Mouse (Mus musculus): ENCODE measurements around the gene Ap3b1. TPM values are rescaled to one million over a fixed set of nuclear protein-coding genes. Genes with fewer than 3 reads are reported as not detected.
A peak's percentile ranks its signal among the peaks of the same experiment; 100 is the strongest.

Gene Ap3b1
- polyA plus RNA-seq, 1 experiment from 2014 or later, result 41.3 TPM

GRCm38 (mm10) chr13:94381829-94382675 lies 23.3 kb downstream of the Ap3b1 start:
- Histone ChIP-seq H3K9ac (ENCODE audit: low read depth, low read length) (no peak overlapping the region), H3K27ac (ENCODE audit: low read depth, low read length) (no peak overlapping the region), H3K4me2 (peak overlapping the region; percentile 46), H3K9me3 (ENCODE audit: control insufficient read depth, low read length) (no peaks in the 10 kb centered on the region), H3K4me3 (ENCODE audit: low read depth, low read length) (no peak overlapping the region), H3K27me3 (replicated peaks; ENCODE audit: control insufficient read depth, insufficient read depth, low read length) (no peaks in the 10 kb centered on the region), H3K36me3 (ENCODE audit: control insufficient read depth, insufficient read depth, low read length) (no peaks in the 10 kb centered on the region), H3K4me1 (replicated peaks; ENCODE audit: control insufficient read depth, insufficient read depth, low read length) (peaks cover 11% of the 10 kb centered on the region; the same call in 1 of the 2 replicates)
- 48% methylated on average over 8 of the region's 8 CpGs for WGBS
- DNase-seq (ENCODE audit: low spot score) (no peak), ATAC-seq (replicated peaks; ENCODE audit: low FRiP score) (no peak)

DNA sequence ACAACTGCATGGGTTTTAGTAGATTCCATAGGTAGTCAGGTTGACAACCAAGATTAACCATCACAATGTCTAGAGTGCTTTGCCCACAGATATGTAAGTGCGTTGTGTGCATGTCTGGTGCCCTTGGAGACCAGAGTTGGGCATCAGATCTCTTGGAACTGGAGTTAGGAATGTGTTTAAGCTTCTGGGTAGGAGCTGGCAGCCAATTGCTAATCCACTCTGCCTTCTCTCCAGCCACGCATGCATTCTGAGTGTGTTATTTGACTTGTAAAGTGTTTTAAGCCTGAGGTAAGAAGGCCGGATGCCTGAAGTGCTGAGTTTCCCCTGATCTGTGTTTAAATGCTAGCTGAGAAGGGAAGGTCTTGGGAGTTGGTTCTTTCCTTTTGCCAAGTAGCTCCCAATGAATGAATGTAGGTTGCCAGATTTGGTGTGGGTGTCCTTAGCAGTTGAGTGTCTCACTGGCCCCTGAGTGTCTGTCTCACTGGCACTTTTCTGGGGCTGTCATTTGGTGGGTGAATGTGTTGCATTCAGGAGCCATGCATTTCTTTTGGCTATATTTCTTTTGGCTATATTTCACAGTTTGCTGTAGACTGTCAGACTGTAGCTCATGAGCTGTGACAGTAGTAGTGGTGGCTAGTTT lies 26.3 kb downstream of the Ap3b1 start:
- Histone ChIP-seq H3K4me1 (replicated peaks; ENCODE audit: control insufficient read depth, insufficient read depth, low read length) (peaks cover 3% of the 10 kb centered on the region; the same call in 1 of the 2 replicates), H3K36me3 (ENCODE audit: control insufficient read depth, insufficient read depth, low read length) (no peaks in the 10 kb centered on the region), H3K27ac (ENCODE audit: low read depth, low read length) (no peak overlapping the region), H3K27me3 (replicated peaks; ENCODE audit: control insufficient read depth, insufficient read depth, low read length) (no peaks in the 10 kb centered on the region), H3K9ac (ENCODE audit: low read depth, low read length) (no peak overlapping the region), H3K9me3 (ENCODE audit: control insufficient read depth, low read length) (no peaks in the 10 kb centered on the region), H3K4me2 (no peak overlapping the region), H3K4me3 (ENCODE audit: low read depth, low read length) (no peak overlapping the region)
- WGBS, result 85% methylated on average over 3 of the region's 3 CpGs
- DNase-seq (ENCODE audit: low spot score) (no peak), ATAC-seq (replicated peaks; ENCODE audit: low FRiP score) (no peak)

- H3K9me3 ChIP-seq (ENCODE audit: control insufficient read depth, low read length), result no peaks in the 10 kb centered on the region
- no peak for DNase-seq (ENCODE audit: low spot score)
- no peak overlapping the region for H3K27ac ChIP-seq (ENCODE audit: low read depth, low read length)
- H3K4me1 ChIP-seq (replicated peaks; ENCODE audit: control insufficient read depth, insufficient read depth, low read length), result no peaks in the 10 kb centered on the region
- H3K4me2 ChIP-seq, result no peak overlapping the region
- no peak for ATAC-seq (replicated peaks; ENCODE audit: low FRiP score)
- no peak overlapping the region for H3K4me3 ChIP-seq (ENCODE audit: low read depth, low read length)
- WGBS, result 61% methylated on average over 3 of the region's 3 CpGs
- no peak overlapping the region for H3K9ac ChIP-seq (ENCODE audit: low read depth, low read length)
- peaks cover 2% of the 10 kb centered on the region; the same call in 1 of the 2 replicates for H3K36me3 ChIP-seq (ENCODE audit: control insufficient read depth, insufficient read depth, low read length)
- no peaks in the 10 kb centered on the region for H3K27me3 ChIP-seq (replicated peaks; ENCODE audit: control insufficient read depth, insufficient read depth, low read length)
Observed at GRCm38 (mm10) chr13:94388566-94388965, 29.8 kb downstream of the Ap3b1 start.

DNA sequence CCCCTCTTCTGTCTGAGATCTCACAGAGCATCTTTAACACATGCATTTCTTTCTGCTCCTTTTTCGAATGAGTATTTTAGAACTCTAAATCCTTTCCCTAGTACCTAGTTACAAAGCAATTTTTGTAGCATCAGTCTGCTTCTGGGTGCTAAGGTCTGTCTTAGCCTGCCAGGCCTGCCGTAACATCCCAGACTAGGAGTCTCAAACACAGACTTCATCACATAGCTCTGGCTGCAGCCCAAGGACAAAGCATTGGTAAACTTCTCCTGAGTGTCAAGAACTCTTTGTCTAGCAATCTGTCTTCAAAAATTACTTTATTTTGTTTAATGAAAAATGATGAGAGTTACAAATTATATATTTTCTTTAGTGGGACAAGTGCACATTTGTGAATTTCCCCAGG lies 30.8 kb downstream of the Ap3b1 start:
- Histone ChIP-seq H3K4me3 (ENCODE audit: low read depth, low read length) (no peak overlapping the region), H3K4me1 (replicated peaks; ENCODE audit: control insufficient read depth, insufficient read depth, low read length) (no peaks in the 10 kb centered on the region), H3K27ac (ENCODE audit: low read depth, low read length) (no peak overlapping the region), H3K9ac (ENCODE audit: low read depth, low read length) (no peak overlapping the region), H3K27me3 (replicated peaks; ENCODE audit: control insufficient read depth, insufficient read depth, low read length) (no peaks in the 10 kb centered on the region), H3K36me3 (ENCODE audit: control insufficient read depth, insufficient read depth, low read length) (peaks cover 3% of the 10 kb centered on the region), H3K4me2 (no peak overlapping the region), H3K9me3 (ENCODE audit: control insufficient read depth, low read length) (no peaks in the 10 kb centered on the region)
- DNase-seq (ENCODE audit: low spot score) (no peak), ATAC-seq (replicated peaks; ENCODE audit: low FRiP score) (no peak)
- 90% methylated on average over 2 of the region's 2 CpGs for WGBS

DNA sequence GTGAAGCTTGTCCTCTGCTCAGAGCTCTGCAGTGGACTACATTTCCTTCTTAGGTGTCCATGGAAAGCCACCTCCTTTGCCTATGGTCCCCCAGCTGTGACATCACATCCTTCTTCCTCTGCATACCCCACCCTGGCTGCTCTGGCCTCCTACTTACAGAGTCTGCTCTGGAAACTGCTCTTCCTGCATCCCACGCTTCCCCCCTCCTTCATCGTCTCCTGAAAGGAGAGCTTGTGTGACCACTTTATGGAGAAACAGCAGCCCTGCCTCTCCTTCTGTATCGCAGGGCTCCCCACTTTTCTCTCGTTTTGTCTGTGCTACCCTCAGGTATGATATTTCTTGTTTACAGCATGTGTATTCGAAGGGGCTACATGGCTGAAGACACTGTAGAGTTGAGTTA lies 33.5 kb downstream of the Ap3b1 start:
- Histone ChIP-seq H3K27ac (ENCODE audit: low read depth, low read length) (no peak overlapping the region), H3K4me3 (ENCODE audit: low read depth, low read length) (no peak overlapping the region), H3K27me3 (replicated peaks; ENCODE audit: control insufficient read depth, insufficient read depth, low read length) (no peaks in the 10 kb centered on the region), H3K36me3 (ENCODE audit: control insufficient read depth, insufficient read depth, low read length) (peaks cover 10% of the 10 kb centered on the region), H3K4me2 (no peak overlapping the region), H3K9me3 (ENCODE audit: control insufficient read depth, low read length) (no peaks in the 10 kb centered on the region), H3K9ac (ENCODE audit: low read depth, low read length) (no peak overlapping the region), H3K4me1 (replicated peaks; ENCODE audit: control insufficient read depth, insufficient read depth, low read length) (no peaks in the 10 kb centered on the region)
- no peak for DNase-seq (ENCODE audit: low spot score)
- ATAC-seq (replicated peaks; ENCODE audit: low FRiP score), result no peak
- 88% methylated on average over 5 of the region's 5 CpGs for WGBS

DNA sequence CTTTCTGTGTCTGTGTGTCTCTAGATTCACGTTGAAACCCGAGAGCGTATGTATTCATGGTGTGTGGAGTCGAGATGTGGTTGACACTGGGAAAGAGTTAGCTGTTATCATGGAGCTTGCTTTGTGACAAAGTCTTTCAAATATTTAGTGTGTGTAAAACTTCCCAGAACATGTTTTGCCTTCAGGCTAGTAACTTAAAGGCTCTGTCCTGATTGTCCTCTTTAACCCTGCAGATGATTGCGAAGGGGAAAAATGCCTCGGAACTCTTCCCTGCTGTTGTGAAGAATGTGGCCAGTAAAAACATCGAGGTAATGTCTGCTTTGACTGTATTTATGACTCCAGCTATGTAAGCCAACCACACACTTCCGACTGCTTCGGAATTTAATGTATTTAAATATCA lies 35.7 kb downstream of the Ap3b1 start:
- DNase-seq (ENCODE audit: low spot score), result no peak
- Histone ChIP-seq H3K4me2 (no peak overlapping the region), H3K27me3 (replicated peaks; ENCODE audit: control insufficient read depth, insufficient read depth, low read length) (no peaks in the 10 kb centered on the region), H3K27ac (ENCODE audit: low read depth, low read length) (no peak overlapping the region), H3K4me3 (ENCODE audit: low read depth, low read length) (no peak overlapping the region), H3K9me3 (ENCODE audit: control insufficient read depth, low read length) (no peaks in the 10 kb centered on the region), H3K36me3 (ENCODE audit: control insufficient read depth, insufficient read depth, low read length) (peaks cover 11% of the 10 kb centered on the region), H3K4me1 (replicated peaks; ENCODE audit: control insufficient read depth, insufficient read depth, low read length) (no peaks in the 10 kb centered on the region), H3K9ac (ENCODE audit: low read depth, low read length) (no peak overlapping the region)
- WGBS, result 79% methylated on average over 9 of the region's 9 CpGs
- ATAC-seq (replicated peaks; ENCODE audit: low FRiP score), result no peak

DNA sequence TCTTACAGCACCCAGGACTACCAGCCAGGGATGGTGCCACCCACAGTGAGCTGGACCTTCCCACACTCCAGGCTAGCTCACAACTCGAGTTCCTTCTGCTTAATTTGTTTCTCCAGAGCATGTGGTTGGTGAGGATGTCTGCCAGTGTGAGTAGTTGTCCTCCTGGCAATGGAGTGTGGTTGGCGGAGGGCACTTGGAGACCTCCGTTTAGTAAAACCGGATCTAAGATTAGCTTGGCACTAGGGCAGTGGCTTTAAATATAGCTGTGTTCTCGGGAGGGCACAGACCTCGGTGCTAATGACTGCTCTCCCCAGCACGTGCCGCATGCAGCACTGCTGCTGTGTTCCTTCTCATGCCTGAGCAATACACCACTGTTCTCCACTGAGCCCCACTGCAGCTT lies 37.0 kb downstream of the Ap3b1 start:
- ATAC-seq (replicated peaks; ENCODE audit: low FRiP score) (no peak), DNase-seq (ENCODE audit: low spot score) (no peak)
- Histone ChIP-seq H3K27ac (ENCODE audit: low read depth, low read length) (no peak overlapping the region), H3K9me3 (ENCODE audit: control insufficient read depth, low read length) (no peaks in the 10 kb centered on the region), H3K36me3 (ENCODE audit: control insufficient read depth, insufficient read depth, low read length) (peaks cover 11% of the 10 kb centered on the region), H3K9ac (ENCODE audit: low read depth, low read length) (no peak overlapping the region), H3K27me3 (replicated peaks; ENCODE audit: control insufficient read depth, insufficient read depth, low read length) (no peaks in the 10 kb centered on the region), H3K4me1 (replicated peaks; ENCODE audit: control insufficient read depth, insufficient read depth, low read length) (no peaks in the 10 kb centered on the region), H3K4me2 (no peak overlapping the region), H3K4me3 (ENCODE audit: low read depth, low read length) (no peak overlapping the region)
- WGBS, result 91% methylated on average over 8 of the region's 8 CpGs

DNA sequence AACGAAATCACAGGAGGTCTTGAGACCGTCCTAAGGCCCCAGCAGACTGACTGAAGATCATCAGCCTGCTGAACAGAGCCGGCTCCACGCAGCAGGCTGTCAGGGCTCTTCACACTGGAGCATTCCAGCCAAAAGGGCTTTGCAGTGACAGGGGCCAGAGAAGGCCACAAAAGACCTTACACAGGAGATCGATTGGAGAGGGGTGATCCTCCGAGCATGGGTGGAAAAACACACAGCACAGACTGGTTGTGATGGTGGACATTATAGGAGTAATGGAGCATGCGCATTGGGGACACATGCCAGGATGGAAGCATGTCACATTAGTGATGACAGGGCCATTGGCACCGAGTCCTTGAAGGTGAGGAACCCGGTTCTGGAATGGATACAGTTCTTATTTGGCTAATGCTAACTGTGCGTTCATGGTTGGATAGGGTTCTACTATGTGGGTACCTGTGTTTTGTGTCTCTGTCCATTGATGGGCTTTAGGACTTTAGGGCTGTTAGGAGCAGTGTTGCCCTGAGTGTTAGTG lies 37.7 kb downstream of the Ap3b1 start:
- H3K4me3 ChIP-seq (ENCODE audit: low read depth, low read length), result no peak overlapping the region
- DNase-seq (ENCODE audit: low spot score) (no peak), ATAC-seq (replicated peaks; ENCODE audit: low FRiP score) (no peak)
- H3K4me2 ChIP-seq, result no peak overlapping the region
- 91% methylated on average over 10 of the region's 10 CpGs for WGBS
- H3K9ac ChIP-seq (ENCODE audit: low read depth, low read length), result no peak overlapping the region
- H3K36me3 ChIP-seq (ENCODE audit: control insufficient read depth, insufficient read depth, low read length), result peaks cover 11% of the 10 kb centered on the region
- H3K27me3 ChIP-seq (replicated peaks; ENCODE audit: control insufficient read depth, insufficient read depth, low read length), result no peaks in the 10 kb centered on the region
- no peaks in the 10 kb centered on the region for H3K9me3 ChIP-seq (ENCODE audit: control insufficient read depth, low read length)
- H3K27ac ChIP-seq (ENCODE audit: low read depth, low read length), result no peak overlapping the region
- H3K4me1 ChIP-seq (replicated peaks; ENCODE audit: control insufficient read depth, insufficient read depth, low read length), result no peaks in the 10 kb centered on the region
